Mouse (Mus musculus): Measurements from ENCODE around the gene Steap4.

- TF ChIP-seq POLR2A (IDR thresholded peaks at IDR 0.05; ENCODE audit: insufficient read depth, low read depth, low read length) (no peak), CTCF (IDR thresholded peaks at IDR 0.05; ENCODE audit: insufficient read depth, low read depth, low read length) (no peak)
Observed at GRCm38 (mm10) chr5:7960176-7960575, at the start of gene Steap4.

Measured in olfactory bulb, adult 2 months (tissue).